ENCODE assay signal across 27 mouse cellular contexts in the genomic region with DNA sequence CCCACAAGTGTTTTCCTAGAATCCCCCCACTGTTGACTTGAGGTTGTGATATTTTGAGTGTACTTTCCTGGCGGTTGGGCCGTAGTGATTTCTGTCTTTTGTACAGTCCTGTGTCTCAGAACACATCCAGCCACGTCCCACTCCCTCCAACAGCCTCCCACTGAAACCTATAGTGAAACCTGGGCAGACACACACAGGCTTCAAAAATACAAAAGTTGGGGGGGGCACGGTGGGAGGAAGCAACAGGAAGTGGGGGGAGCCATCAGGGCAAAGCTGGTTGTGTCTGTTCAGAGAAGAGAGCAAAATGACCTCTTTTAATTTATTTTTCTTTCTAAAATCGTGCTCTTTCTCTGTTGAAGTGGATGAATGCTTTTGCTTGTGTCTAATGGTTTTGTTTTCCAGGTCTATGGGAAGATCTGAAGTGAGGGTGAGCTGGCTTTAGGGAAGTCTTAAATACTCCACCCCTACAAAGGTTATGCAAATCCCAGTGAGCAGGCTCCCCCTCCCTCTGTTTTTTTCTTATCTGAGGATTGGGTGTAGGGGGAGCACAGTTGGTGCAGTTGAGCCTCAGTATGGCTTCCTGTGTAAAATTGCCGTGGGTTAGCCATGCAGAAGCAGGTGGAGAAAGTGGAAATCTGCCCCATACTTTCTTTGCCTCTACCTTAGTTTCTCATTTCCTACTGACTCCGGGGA.
DNase-seq lines count a peak whose midpoint lies in the region; ATAC-seq and TF ChIP-seq lines count a peak whose summit lies in the region.
"Had no signal": no experiment of that assay in that cellular context is flagged by ENCODE, and none has a peak within 500 bp of the region (broad histone marks: within the 10 kb centered on the region; RNA-seq: fewer than 3 reads in every experiment).

No protein-coding gene starts in this region.

- peak; percentile 19 for DNase-seq in 416B (ENCODE audit: low read depth)
- DNase-seq in R1 (ENCODE audit: low read depth, low spot score): peak; percentile 47
- DNase-seq in right cerebral cortex, postnatal 10 days (ENCODE audit: low spot score in 2 of 2): no peak
- DNase-seq in lung, postnatal 0 days (ENCODE audit: low spot score): no peak
- DNase-seq in gastrocnemius, adult 18-20 months (ENCODE audit: low spot score): no peak
- no peak for DNase-seq in kidney, postnatal 4 days
- DNase-seq: adrenal gland, postnatal 14 days; cerebellum, postnatal 10 days; gastrocnemius, postnatal 10 days; heart, postnatal 4 days; kidney, adult 2 months; kidney, postnatal 10 days; layer of hippocampus, postnatal 36 days; liver; lung, adult 18-20 months; midbrain, embryonic 14.5 days had no signal

- peaks cover 6% of the 10 kb centered on the region for H3K4me1 ChIP-seq in lung, postnatal 0 days (ENCODE audit: insufficient read depth, low read depth, low read length)

- no peak for TF ChIP-seq CTCF in lung, postnatal 0 days (IDR thresholded peaks at IDR 0.05)

- H3K36me3 ChIP-seq in lung, postnatal 0 days (ENCODE audit: insufficient read depth, low read length): no peaks in the 10 kb centered on the region
- H3K36me3 ChIP-seq: heart, embryonic 15.5 days; neural tube, embryonic 15.5 days; stomach, embryonic 15.5 days had no signal

- no peak overlapping the region for H3K27ac ChIP-seq in lung, postnatal 0 days (ENCODE audit: low read length)
- H3K27ac ChIP-seq: forebrain, embryonic 12.5 days; heart, embryonic 15.5 days; hindbrain, postnatal 0 days; layer of hippocampus, adult 2 months; macrophage; neural tube, embryonic 15.5 days; stomach, embryonic 15.5 days had no signal

- H3K9ac ChIP-seq in lung, postnatal 0 days (replicated peaks; ENCODE audit: low read depth): no peak overlapping the region
- H3K9ac ChIP-seq: forebrain, embryonic 12.5 days; heart, embryonic 15.5 days; neural tube, embryonic 15.5 days; stomach, embryonic 15.5 days had no signal

- no peaks in the 10 kb centered on the region for H3K9me3 ChIP-seq in lung, postnatal 0 days (ENCODE audit: low read length)
- H3K9me3 ChIP-seq: forebrain, embryonic 12.5 days; heart, embryonic 15.5 days; neural tube, embryonic 15.5 days; stomach, embryonic 15.5 days had no signal

- ATAC-seq in CD4-positive, CD25-positive, alpha-beta regulatory T cell, adult 4 months: peak; percentile 78
- peak; percentile 77 for ATAC-seq in megakaryocyte progenitor cell, adult 5-6 weeks (replicated peaks; ENCODE audit: poor library complexity)
- ATAC-seq in lung, postnatal 0 days: no peak
- ATAC-seq: hindbrain, postnatal 0 days; Patski had no signal

- no peak overlapping the region for H3K4me3 ChIP-seq in lung, postnatal 0 days (ENCODE audit: low read depth, low read length)
- H3K4me3 ChIP-seq: forebrain, embryonic 12.5 days; heart, embryonic 15.5 days; layer of hippocampus, adult 2 months; myocyte; neural tube, embryonic 15.5 days; stomach, embryonic 15.5 days had no signal

- H3K27me3 ChIP-seq in lung, postnatal 0 days (replicated peaks; ENCODE audit: insufficient read depth, low read length): no peaks in the 10 kb centered on the region
- H3K27me3 ChIP-seq: forebrain, embryonic 12.5 days; heart, embryonic 15.5 days; neural tube, embryonic 15.5 days; Patski; stomach, embryonic 15.5 days had no signal

- TF ChIP-seq EP300 in lung, postnatal 0 days (IDR thresholded peaks at IDR 0.05): no peak

- 70% methylated on average over 7 of the region's 7 CpGs for WGBS in lung, postnatal 0 days

- H3K4me2 ChIP-seq in lung, postnatal 0 days (replicated peaks; ENCODE audit: low read depth, low read length): no peak overlapping the region
- H3K4me2 ChIP-seq: forebrain, embryonic 12.5 days; heart, embryonic 15.5 days; neural tube, embryonic 15.5 days; stomach, embryonic 15.5 days had no signal

Comparison
In these comparisons a context has a peak if more than half of its experiments do, and no peak if none do; other contexts are left out.
1. DNase-seq: peak in 416B (single experiment) and R1 (single experiment); none in right cerebral cortex, postnatal 10 days (0 of 2), lung, postnatal 0 days (single experiment), gastrocnemius, adult 18-20 months (single experiment) and kidney, postnatal 4 days (0 of 2).